Mouse (Mus musculus): ENCODE data around the gene AU018091. TPM values are rescaled to one million over a fixed set of nuclear protein-coding genes. Genes with fewer than 3 reads are reported as not detected.

AU018091 gene
- not detected in 2 replicates for polyA plus RNA-seq (2012; rRNA removed)

GRCm38 (mm10) chr7:3168925-3169324 lies at the start of gene AU018091:
Gene AU018091 (minus strand): TSS chr7:3169203.
- no peak within 1 kb of the TSS for H3K27ac ChIP-seq (ENCODE audit: insufficient read depth, low read length)
- H3K4me1 ChIP-seq (ENCODE audit: control insufficient read depth, insufficient read depth, low read length): no peaks in the 10 kb centered on the region
- no peak for TF ChIP-seq POLR2A (IDR thresholded peaks at IDR 0.05; ENCODE audit: extremely low read depth, insufficient read depth, low read length)
- no peak for TF ChIP-seq CTCF (IDR thresholded peaks at IDR 0.05; ENCODE audit: extremely low read depth, insufficient read depth, low read length)
- no peak within 1 kb of the TSS for H3K4me3 ChIP-seq (ENCODE audit: insufficient read depth, low read length)

- TF ChIP-seq CTCF (IDR thresholded peaks at IDR 0.05; ENCODE audit: extremely low read depth, insufficient read depth, low read length) (no peak), POLR2A (IDR thresholded peaks at IDR 0.05; ENCODE audit: extremely low read depth, insufficient read depth, low read length) (no peak)
- H3K4me1 ChIP-seq (ENCODE audit: control insufficient read depth, insufficient read depth, low read length): no peaks in the 10 kb centered on the region; the same call in 1 of the 2 replicates
Observed at GRCm38 (mm10) chr7:3217546-3218056, 48.6 kb upstream of the AU018091 start.

GRCm38 (mm10) chr7:3216331-3216730 lies 47.3 kb upstream of the AU018091 start:
- no peak overlapping the region for H3K4me3 ChIP-seq (ENCODE audit: insufficient read depth, low read length)
- no peaks in the 10 kb centered on the region for H3K4me1 ChIP-seq (ENCODE audit: control insufficient read depth, insufficient read depth, low read length)
- TF ChIP-seq CTCF (IDR thresholded peaks at IDR 0.05; ENCODE audit: extremely low read depth, insufficient read depth, low read length) (no peak), POLR2A (IDR thresholded peaks at IDR 0.05; ENCODE audit: extremely low read depth, insufficient read depth, low read length) (no peak)
- no peak overlapping the region for H3K27ac ChIP-seq (ENCODE audit: insufficient read depth, low read length)

More at GRCm38 (mm10) chr7:3217546-3218056, 48.6 kb upstream of the AU018091 start:
- H3K27ac ChIP-seq (ENCODE audit: insufficient read depth, low read length): no peak overlapping the region
- H3K4me3 ChIP-seq (ENCODE audit: insufficient read depth, low read length): no peak overlapping the region

DNA sequence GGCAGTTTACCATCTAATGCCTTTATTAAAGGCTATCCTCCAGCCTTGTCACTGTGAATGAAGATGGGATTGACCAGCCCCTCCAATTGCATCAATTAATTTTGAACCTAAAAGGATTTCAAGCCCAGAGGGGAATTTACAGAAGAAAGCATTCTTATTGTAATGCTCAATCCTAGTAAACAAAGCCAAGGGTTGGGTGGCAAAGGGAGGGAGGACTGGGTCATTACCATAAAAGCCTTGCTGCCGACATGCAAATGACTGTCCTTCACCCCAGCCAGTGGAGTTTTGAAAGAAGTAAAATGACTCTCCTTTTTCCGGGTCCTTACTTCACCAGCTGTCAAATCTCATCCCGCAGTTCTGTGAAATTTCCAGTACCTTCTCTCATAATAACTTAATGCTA lies 44.6 kb upstream of the AU018091 start:
- Histone ChIP-seq H3K4me1 (ENCODE audit: control insufficient read depth, insufficient read depth, low read length) (no peaks in the 10 kb centered on the region), H3K4me3 (ENCODE audit: insufficient read depth, low read length) (no peak overlapping the region), H3K27ac (ENCODE audit: insufficient read depth, low read length) (no peak overlapping the region)
- no peak for TF ChIP-seq POLR2A (IDR thresholded peaks at IDR 0.05; ENCODE audit: extremely low read depth, insufficient read depth, low read length)
- no peak for TF ChIP-seq CTCF (IDR thresholded peaks at IDR 0.05; ENCODE audit: extremely low read depth, insufficient read depth, low read length)

GRCm38 (mm10) chr7:3213156-3213555 lies 44.2 kb upstream of the AU018091 start:
- no peak for TF ChIP-seq POLR2A (IDR thresholded peaks at IDR 0.05; ENCODE audit: extremely low read depth, insufficient read depth, low read length)
- TF ChIP-seq CTCF (IDR thresholded peaks at IDR 0.05; ENCODE audit: extremely low read depth, insufficient read depth, low read length): no peak
- no peak overlapping the region for H3K4me3 ChIP-seq (ENCODE audit: insufficient read depth, low read length)
- no peak overlapping the region for H3K27ac ChIP-seq (ENCODE audit: insufficient read depth, low read length)
- H3K4me1 ChIP-seq (ENCODE audit: control insufficient read depth, insufficient read depth, low read length): no peaks in the 10 kb centered on the region

GRCm38 (mm10) chr7:3212002-3212790 lies 43.2 kb upstream of the AU018091 start:
- no peak for TF ChIP-seq POLR2A (IDR thresholded peaks at IDR 0.05; ENCODE audit: extremely low read depth, insufficient read depth, low read length)
- no peak for TF ChIP-seq CTCF (IDR thresholded peaks at IDR 0.05; ENCODE audit: extremely low read depth, insufficient read depth, low read length)
- Histone ChIP-seq H3K4me1 (ENCODE audit: control insufficient read depth, insufficient read depth, low read length) (no peaks in the 10 kb centered on the region), H3K27ac (ENCODE audit: insufficient read depth, low read length) (no peak overlapping the region), H3K4me3 (ENCODE audit: insufficient read depth, low read length) (no peak overlapping the region)

DNA sequence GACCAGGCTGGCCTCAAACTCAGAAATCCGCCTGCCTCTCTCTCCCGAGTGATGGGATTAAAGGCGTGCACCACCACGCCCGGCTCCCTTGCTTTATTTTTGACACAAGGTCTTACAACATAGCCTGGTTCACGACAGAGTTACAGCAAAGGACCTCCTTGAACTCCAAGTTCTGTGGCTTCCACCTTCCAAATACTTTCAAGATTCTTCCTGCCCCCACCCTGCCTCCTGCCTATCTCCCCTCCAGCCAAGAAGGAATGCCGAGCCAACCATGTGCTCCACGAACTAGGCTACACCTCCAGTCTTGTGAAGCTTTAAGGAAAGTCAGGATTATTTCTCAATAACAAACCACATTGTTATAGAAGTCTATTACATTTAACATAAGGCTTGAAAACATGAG lies 42.5 kb upstream of the AU018091 start:
- H3K27ac ChIP-seq (ENCODE audit: insufficient read depth, low read length): no peak overlapping the region
- TF ChIP-seq CTCF (IDR thresholded peaks at IDR 0.05; ENCODE audit: extremely low read depth, insufficient read depth, low read length) (no peak), POLR2A (IDR thresholded peaks at IDR 0.05; ENCODE audit: extremely low read depth, insufficient read depth, low read length) (no peak)

DNA sequence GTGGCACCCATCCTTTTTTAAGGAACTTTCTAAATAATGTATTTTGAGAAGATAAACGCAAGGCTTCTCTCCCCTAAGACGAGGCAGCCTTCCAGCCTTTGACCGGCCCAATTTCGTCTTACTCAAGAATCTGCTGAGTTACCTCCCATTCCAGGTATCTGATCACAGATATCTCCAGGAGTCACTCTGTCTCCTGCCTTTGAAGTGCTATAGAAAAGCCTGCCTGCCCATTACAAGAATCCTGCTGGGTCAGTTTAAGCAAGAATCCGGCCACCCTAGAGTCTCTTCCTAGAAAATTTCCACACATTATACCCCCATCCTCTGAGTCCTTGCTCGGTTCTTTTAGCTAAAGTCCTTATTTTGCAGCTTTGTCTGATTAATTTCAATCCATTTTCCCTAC lies 41.6 kb upstream of the AU018091 start:
- no peak for TF ChIP-seq CTCF (IDR thresholded peaks at IDR 0.05; ENCODE audit: extremely low read depth, insufficient read depth, low read length)
- TF ChIP-seq POLR2A (IDR thresholded peaks at IDR 0.05; ENCODE audit: extremely low read depth, insufficient read depth, low read length): no peak
- no peak overlapping the region for H3K4me3 ChIP-seq (ENCODE audit: insufficient read depth, low read length)

More for the DNA sequence above, 42.5 kb upstream of the AU018091 start:
- no peaks in the 10 kb centered on the region for H3K4me1 ChIP-seq (ENCODE audit: control insufficient read depth, insufficient read depth, low read length)
- H3K4me3 ChIP-seq (ENCODE audit: insufficient read depth, low read length): no peak overlapping the region

GRCm38 (mm10) chr7:3206520-3206919 lies 37.5 kb upstream of the AU018091 start:
- Histone ChIP-seq H3K4me1 (ENCODE audit: control insufficient read depth, insufficient read depth, low read length) (no peaks in the 10 kb centered on the region), H3K27ac (ENCODE audit: insufficient read depth, low read length) (no peak overlapping the region), H3K4me3 (ENCODE audit: insufficient read depth, low read length) (no peak overlapping the region)
- TF ChIP-seq CTCF (IDR thresholded peaks at IDR 0.05; ENCODE audit: extremely low read depth, insufficient read depth, low read length): no peak
- TF ChIP-seq POLR2A (IDR thresholded peaks at IDR 0.05; ENCODE audit: extremely low read depth, insufficient read depth, low read length): no peak

More for the DNA sequence above, 41.6 kb upstream of the AU018091 start:
- Histone ChIP-seq H3K4me1 (ENCODE audit: control insufficient read depth, insufficient read depth, low read length) (no peaks in the 10 kb centered on the region), H3K27ac (ENCODE audit: insufficient read depth, low read length) (no peak overlapping the region)

- Histone ChIP-seq H3K27ac (ENCODE audit: insufficient read depth, low read length) (no peak overlapping the region), H3K4me3 (ENCODE audit: insufficient read depth, low read length) (no peak overlapping the region), H3K4me1 (ENCODE audit: control insufficient read depth, insufficient read depth, low read length) (no peaks in the 10 kb centered on the region)
- no peak for TF ChIP-seq CTCF (IDR thresholded peaks at IDR 0.05; ENCODE audit: extremely low read depth, insufficient read depth, low read length)
- no peak for TF ChIP-seq POLR2A (IDR thresholded peaks at IDR 0.05; ENCODE audit: extremely low read depth, insufficient read depth, low read length)
Observed at GRCm38 (mm10) chr7:3204628-3205027, 35.6 kb upstream of the AU018091 start.

Data from cortical plate, adult 2 months (tissue).